Mouse (Mus musculus): ENCODE results near the gene Slc41a3. TPM values are rescaled to one million over a fixed set of nuclear protein-coding genes. Genes with fewer than 3 reads are reported as not detected.

Gene Slc41a3
- polyA plus RNA-seq, 1 experiment from 2014 or later: 43.0 TPM

DNA sequence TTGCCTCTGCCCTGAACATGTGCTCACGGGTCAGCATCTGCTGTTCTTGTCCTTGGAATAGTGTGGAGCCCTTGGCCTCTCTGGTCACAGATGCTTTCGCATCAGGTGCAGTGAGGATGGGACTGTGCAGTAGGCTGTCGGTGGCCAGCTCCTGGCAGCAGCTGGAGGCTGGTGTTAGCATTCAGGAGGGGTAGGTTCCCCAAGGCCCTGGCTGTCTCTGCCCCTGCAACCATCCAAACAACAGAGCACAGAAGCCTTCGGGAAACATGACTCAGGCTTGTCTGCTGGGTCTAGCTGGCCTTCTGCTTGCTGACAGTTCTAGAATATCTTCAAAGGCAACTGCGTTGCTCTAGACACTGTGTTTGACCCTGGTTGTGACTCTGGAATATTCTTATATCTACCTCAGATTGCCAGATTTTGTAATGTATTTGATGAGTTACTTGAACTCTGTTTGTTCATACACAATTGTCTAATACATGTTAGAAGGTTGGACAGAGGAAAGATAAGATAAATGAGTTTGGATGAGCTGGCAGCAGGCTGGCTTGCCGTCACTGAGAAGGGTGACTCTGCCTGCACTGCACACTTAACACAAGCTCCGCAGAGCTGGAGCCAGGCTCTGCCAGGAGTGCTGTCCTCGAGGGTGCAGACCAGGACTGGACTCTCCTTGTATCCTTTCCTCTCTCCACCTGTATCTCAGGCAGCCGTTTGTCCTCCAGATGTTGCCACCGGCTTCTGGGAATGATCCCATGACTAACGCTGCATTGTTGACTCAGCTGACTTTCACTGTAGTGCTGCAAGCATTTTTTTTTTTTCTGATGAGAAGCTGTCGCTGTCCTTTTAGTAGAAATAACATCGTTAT is 38.9 kb upstream of the Slc41a3 start:
- Histone ChIP-seq H3K36me3 (ENCODE audit: control insufficient read depth, insufficient read depth, low read length) (no peaks in the 10 kb centered on the region), H3K4me2 (no peak overlapping the region), H3K9ac (ENCODE audit: low read depth, low read length) (no peak overlapping the region), H3K9me3 (ENCODE audit: control insufficient read depth, low read length) (no peaks in the 10 kb centered on the region), H3K4me1 (replicated peaks; ENCODE audit: control insufficient read depth, insufficient read depth, low read length) (no peaks in the 10 kb centered on the region), H3K27me3 (replicated peaks; ENCODE audit: control insufficient read depth, insufficient read depth, low read length) (no peaks in the 10 kb centered on the region), H3K4me3 (ENCODE audit: low read depth, low read length) (no peak overlapping the region), H3K27ac (ENCODE audit: low read depth, low read length) (no peak overlapping the region)
- DNase-seq (ENCODE audit: low spot score) (no peak), ATAC-seq (replicated peaks; ENCODE audit: low FRiP score) (no peak)
- WGBS: 60% methylated on average over 13 of the region's 13 CpGs

DNA sequence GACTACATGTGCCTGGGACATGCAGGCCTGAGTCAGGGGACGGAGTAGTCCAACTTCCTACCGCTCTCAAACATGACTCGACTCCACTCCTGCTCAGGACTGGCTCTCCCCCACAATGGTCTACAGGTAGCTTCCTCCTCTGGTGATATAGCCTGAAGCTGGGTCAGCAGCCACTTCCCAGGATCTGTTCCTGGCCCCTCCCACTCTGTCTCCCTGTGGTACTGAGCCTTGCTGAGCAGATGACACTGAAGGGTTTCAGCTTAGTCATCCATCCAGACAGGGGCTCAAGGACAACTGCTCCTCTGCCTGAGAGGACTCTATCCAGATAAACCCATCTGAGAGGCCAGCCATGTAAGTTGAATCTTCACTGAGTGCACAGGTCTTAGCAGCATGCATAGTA is 37.0 kb upstream of the Slc41a3 start:
- Histone ChIP-seq H3K36me3 (ENCODE audit: control insufficient read depth, insufficient read depth, low read length) (no peaks in the 10 kb centered on the region), H3K9me3 (ENCODE audit: control insufficient read depth, low read length) (no peaks in the 10 kb centered on the region), H3K27me3 (replicated peaks; ENCODE audit: control insufficient read depth, insufficient read depth, low read length) (no peaks in the 10 kb centered on the region), H3K4me3 (ENCODE audit: low read depth, low read length) (no peak overlapping the region), H3K4me2 (no peak overlapping the region), H3K27ac (ENCODE audit: low read depth, low read length) (no peak overlapping the region), H3K9ac (ENCODE audit: low read depth, low read length) (no peak overlapping the region), H3K4me1 (replicated peaks; ENCODE audit: control insufficient read depth, insufficient read depth, low read length) (no peaks in the 10 kb centered on the region)
- 91% methylated on average over 3 of the region's 3 CpGs for WGBS
- ATAC-seq (replicated peaks; ENCODE audit: low FRiP score) (no peak), DNase-seq (ENCODE audit: low spot score) (no peak)

DNA sequence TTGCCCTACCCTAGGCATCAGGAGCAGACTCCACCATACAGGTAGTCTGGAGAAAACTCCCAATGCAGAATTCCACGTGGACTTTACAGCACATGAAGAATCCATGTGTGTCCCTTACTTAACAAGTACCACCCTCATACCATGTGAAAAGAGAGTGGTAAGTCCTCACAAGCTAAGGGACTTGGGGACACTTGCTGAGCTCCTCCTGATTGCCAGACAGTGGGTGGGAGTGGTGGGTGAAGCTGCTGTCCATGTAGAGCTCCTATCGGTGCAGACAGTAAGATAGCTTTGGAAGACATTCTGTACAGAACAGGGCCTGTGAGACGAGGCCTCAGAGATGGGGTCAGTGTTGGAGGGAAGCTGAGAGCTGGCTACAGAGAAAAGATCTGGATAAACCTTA is 36.6 kb upstream of the Slc41a3 start:
- Histone ChIP-seq H3K4me3 (ENCODE audit: low read depth, low read length) (no peak overlapping the region), H3K27ac (ENCODE audit: low read depth, low read length) (no peak overlapping the region), H3K9me3 (ENCODE audit: control insufficient read depth, low read length) (no peaks in the 10 kb centered on the region), H3K27me3 (replicated peaks; ENCODE audit: control insufficient read depth, insufficient read depth, low read length) (no peaks in the 10 kb centered on the region), H3K4me1 (replicated peaks; ENCODE audit: control insufficient read depth, insufficient read depth, low read length) (no peaks in the 10 kb centered on the region), H3K4me2 (no peak overlapping the region), H3K9ac (ENCODE audit: low read depth, low read length) (no peak overlapping the region), H3K36me3 (ENCODE audit: control insufficient read depth, insufficient read depth, low read length) (no peaks in the 10 kb centered on the region)
- 71% methylated on average over 3 of the region's 3 CpGs for WGBS
- ATAC-seq (replicated peaks; ENCODE audit: low FRiP score): no peak
- no peak for DNase-seq (ENCODE audit: low spot score)

DNA sequence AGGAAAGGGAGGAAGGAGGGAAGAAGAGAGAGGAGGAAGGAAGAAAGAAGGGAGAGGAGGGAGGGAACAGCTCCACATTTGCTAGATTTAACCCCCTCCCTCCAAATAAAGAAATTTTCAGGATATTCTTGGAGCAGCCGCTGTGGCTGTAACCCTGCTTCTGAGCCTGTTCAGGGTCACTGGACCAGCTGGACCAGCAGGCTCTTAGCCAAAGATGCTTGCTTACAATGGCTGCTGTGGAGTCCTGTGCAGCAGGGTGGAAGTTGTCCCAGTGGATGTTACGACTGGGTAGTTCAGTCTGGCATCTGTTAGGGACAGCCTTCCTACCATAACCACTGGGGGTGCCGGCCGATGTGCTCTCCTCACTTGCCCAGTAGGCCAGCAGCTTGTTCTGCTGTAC is 35.8 kb upstream of the Slc41a3 start:
- no peak for DNase-seq (ENCODE audit: low spot score)
- H3K36me3 ChIP-seq (ENCODE audit: control insufficient read depth, insufficient read depth, low read length): no peaks in the 10 kb centered on the region
- H3K27ac ChIP-seq (ENCODE audit: low read depth, low read length): no peak overlapping the region
- H3K4me1 ChIP-seq (replicated peaks; ENCODE audit: control insufficient read depth, insufficient read depth, low read length): no peaks in the 10 kb centered on the region
- H3K9me3 ChIP-seq (ENCODE audit: control insufficient read depth, low read length): no peaks in the 10 kb centered on the region
- no peak overlapping the region for H3K4me2 ChIP-seq
- no peak for ATAC-seq (replicated peaks; ENCODE audit: low FRiP score)
- no peak overlapping the region for H3K4me3 ChIP-seq (ENCODE audit: low read depth, low read length)
- H3K9ac ChIP-seq (ENCODE audit: low read depth, low read length): no peak overlapping the region
- no peaks in the 10 kb centered on the region for H3K27me3 ChIP-seq (replicated peaks; ENCODE audit: control insufficient read depth, insufficient read depth, low read length)
- WGBS: 87% methylated on average over 4 of the region's 4 CpGs

DNA sequence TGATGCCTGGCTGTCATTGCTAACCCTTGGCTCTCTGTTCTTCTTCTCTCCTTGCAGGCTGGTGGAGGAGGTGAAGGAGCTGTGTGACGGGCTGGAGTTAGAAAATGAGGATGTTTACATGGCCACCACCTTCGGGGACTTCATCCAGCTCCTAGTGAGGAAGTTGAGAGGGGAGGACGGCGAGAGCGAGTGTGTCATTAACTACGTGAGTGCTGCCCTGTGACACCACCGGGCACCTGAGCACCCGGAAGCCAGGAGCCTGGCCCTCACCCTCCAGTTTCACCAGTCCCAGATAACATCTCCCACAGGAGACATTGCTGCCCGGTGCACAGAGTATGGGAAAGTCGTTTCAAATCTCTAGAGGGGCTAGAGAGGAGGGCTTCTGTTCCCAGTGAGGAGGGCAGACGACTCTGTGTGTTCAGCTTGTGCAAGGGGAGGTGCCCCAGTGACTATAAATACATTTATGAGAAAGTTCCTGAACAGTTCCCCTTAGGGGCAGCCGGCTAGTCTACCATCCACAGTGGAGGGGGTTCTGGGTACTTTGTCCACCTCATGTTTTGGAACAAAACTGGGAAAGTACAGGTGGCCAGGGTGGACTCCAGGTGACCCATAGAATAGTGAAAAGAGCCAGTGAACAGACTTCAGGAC is 34.7 kb upstream of the Slc41a3 start:
- Histone ChIP-seq H3K27ac (ENCODE audit: low read depth, low read length) (no peak overlapping the region), H3K27me3 (replicated peaks; ENCODE audit: control insufficient read depth, insufficient read depth, low read length) (no peaks in the 10 kb centered on the region), H3K4me2 (no peak overlapping the region), H3K4me1 (replicated peaks; ENCODE audit: control insufficient read depth, insufficient read depth, low read length) (no peaks in the 10 kb centered on the region), H3K36me3 (ENCODE audit: control insufficient read depth, insufficient read depth, low read length) (no peaks in the 10 kb centered on the region), H3K9me3 (ENCODE audit: control insufficient read depth, low read length) (no peaks in the 10 kb centered on the region), H3K4me3 (ENCODE audit: low read depth, low read length) (no peak overlapping the region), H3K9ac (ENCODE audit: low read depth, low read length) (no peak overlapping the region)
- WGBS: 45% methylated on average over 12 of the region's 12 CpGs
- DNase-seq (ENCODE audit: low spot score) (no peak), ATAC-seq (replicated peaks; ENCODE audit: low FRiP score) (no peak)

DNA sequence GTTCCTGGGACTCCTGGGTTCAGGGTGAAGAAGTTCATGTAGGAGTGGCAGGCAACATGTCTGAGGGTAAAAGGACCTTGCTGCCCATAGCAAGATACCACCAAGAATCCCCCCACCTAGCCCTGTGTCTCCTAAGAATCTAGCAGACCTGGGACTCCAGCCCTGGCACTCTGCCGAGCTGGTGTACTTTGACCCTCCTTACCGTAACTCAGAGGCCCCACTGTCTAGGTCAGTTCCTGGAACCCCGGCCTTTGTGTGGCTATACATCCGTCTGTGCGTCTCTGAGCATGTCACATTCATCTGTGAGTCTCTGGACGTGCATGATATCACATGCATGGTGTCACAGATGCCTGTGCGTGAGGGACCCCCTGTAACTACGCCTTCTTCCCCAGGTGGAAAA is 34.1 kb upstream of the Slc41a3 start:
- WGBS: 70% methylated on average over 8 of the region's 8 CpGs
- H3K9me3 ChIP-seq (ENCODE audit: control insufficient read depth, low read length): no peaks in the 10 kb centered on the region
- H3K9ac ChIP-seq (ENCODE audit: low read depth, low read length): no peak overlapping the region
- H3K4me3 ChIP-seq (ENCODE audit: low read depth, low read length): no peak overlapping the region
- no peaks in the 10 kb centered on the region for H3K36me3 ChIP-seq (ENCODE audit: control insufficient read depth, insufficient read depth, low read length)
- no peak overlapping the region for H3K27ac ChIP-seq (ENCODE audit: low read depth, low read length)
- H3K27me3 ChIP-seq (replicated peaks; ENCODE audit: control insufficient read depth, insufficient read depth, low read length): no peaks in the 10 kb centered on the region
- H3K4me2 ChIP-seq: no peak overlapping the region
- ATAC-seq (replicated peaks; ENCODE audit: low FRiP score) (no peak), DNase-seq (ENCODE audit: low spot score) (no peak)
- H3K4me1 ChIP-seq (replicated peaks; ENCODE audit: control insufficient read depth, insufficient read depth, low read length): no peaks in the 10 kb centered on the region

DNA sequence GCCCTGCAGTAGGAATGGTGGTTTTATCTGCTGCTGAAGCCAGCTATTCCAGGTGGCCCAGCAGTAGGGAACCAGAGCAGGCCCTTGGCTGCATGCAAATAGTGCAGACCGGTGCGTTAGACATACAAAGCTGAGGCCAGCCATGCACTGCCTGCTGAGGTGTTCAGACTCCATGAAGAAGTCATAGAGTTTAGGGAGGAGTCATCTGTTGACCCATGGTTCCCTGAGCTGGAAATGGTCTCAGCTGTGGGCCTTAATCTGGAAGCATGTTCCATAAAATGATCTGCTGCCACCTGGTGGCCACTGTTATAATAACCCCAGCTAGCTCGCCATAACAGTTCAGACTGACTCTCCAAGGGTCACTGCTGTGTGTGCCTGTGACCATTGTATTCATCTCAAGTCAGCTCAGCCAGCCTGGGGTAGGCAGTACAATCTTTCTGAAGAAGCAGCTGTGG is 29.2 kb upstream of the Slc41a3 start:
- no peak overlapping the region for H3K9ac ChIP-seq (ENCODE audit: low read depth, low read length)
- no peak overlapping the region for H3K27ac ChIP-seq (ENCODE audit: low read depth, low read length)
- H3K27me3 ChIP-seq (replicated peaks; ENCODE audit: control insufficient read depth, insufficient read depth, low read length): no peaks in the 10 kb centered on the region
- H3K36me3 ChIP-seq (ENCODE audit: control insufficient read depth, insufficient read depth, low read length): no peaks in the 10 kb centered on the region
- H3K4me1 ChIP-seq (replicated peaks; ENCODE audit: control insufficient read depth, insufficient read depth, low read length): no peaks in the 10 kb centered on the region
- no peak overlapping the region for H3K4me3 ChIP-seq (ENCODE audit: low read depth, low read length)
- 46% methylated on average over 3 of the region's 3 CpGs for WGBS
- DNase-seq (ENCODE audit: low spot score): peak; percentile 73
- ATAC-seq (replicated peaks; ENCODE audit: low FRiP score): peak; percentile 40
- H3K9me3 ChIP-seq (ENCODE audit: control insufficient read depth, low read length): no peaks in the 10 kb centered on the region
- no peak overlapping the region for H3K4me2 ChIP-seq

DNA sequence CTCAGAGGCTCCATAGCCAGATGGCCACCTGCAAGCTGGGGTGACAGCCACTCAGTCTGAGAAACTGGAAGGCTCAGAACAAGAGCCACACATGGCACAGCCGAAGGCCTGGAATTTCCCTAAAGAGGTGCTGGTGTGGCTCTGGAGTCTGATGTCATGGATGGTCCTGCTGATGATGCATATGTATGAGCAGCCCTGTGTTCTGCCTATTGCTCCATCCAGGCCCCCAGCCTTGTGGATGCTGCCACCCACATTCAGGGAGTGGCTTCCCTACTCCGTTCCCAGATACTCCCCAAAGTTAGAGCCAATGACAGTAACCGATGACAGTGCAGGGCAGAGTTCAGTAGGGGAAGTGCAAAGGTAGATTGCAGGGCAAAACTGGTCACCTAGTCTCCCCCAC is 26.4 kb upstream of the Slc41a3 start:
- H3K27ac ChIP-seq (ENCODE audit: low read depth, low read length): no peak overlapping the region
- no peaks in the 10 kb centered on the region for H3K4me1 ChIP-seq (replicated peaks; ENCODE audit: control insufficient read depth, insufficient read depth, low read length)
- no peaks in the 10 kb centered on the region for H3K27me3 ChIP-seq (replicated peaks; ENCODE audit: control insufficient read depth, insufficient read depth, low read length)
- H3K36me3 ChIP-seq (ENCODE audit: control insufficient read depth, insufficient read depth, low read length): no peaks in the 10 kb centered on the region
- 52% methylated on average over 3 of the region's 3 CpGs for WGBS
- H3K4me2 ChIP-seq: no peak overlapping the region
- H3K4me3 ChIP-seq (ENCODE audit: low read depth, low read length): no peak overlapping the region
- DNase-seq (ENCODE audit: low spot score) (no peak), ATAC-seq (replicated peaks; ENCODE audit: low FRiP score) (peak; percentile 62)
- H3K9me3 ChIP-seq (ENCODE audit: control insufficient read depth, low read length): no peaks in the 10 kb centered on the region
- H3K9ac ChIP-seq (ENCODE audit: low read depth, low read length): no peak overlapping the region

DNA sequence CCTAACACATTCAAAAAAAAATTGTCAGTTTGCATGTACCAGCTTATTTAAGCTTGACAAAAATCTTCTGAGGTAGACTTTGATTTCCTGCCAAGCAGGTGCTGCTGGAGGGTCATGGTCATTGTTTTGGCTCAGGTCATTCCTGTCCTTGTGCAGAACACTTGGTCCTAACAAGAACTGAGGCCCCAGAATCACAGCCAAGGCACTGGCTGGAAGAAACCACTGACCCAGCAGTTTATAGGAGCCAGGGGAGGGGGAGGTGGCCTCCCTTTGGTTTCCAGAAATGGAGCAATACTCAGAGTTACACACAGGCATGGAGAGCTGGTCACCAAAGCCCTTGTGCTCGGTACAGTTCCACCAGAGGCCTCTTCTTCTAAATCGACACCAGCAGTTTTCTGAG is 22.2 kb upstream of the Slc41a3 start:
- no peaks in the 10 kb centered on the region for H3K4me1 ChIP-seq (replicated peaks; ENCODE audit: control insufficient read depth, insufficient read depth, low read length)
- no peak for DNase-seq (ENCODE audit: low spot score)
- no peak overlapping the region for H3K9ac ChIP-seq (ENCODE audit: low read depth, low read length)
- no peak overlapping the region for H3K4me3 ChIP-seq (ENCODE audit: low read depth, low read length)
- H3K36me3 ChIP-seq (ENCODE audit: control insufficient read depth, insufficient read depth, low read length): no peaks in the 10 kb centered on the region
- no peaks in the 10 kb centered on the region for H3K27me3 ChIP-seq (replicated peaks; ENCODE audit: control insufficient read depth, insufficient read depth, low read length)
- ATAC-seq (replicated peaks; ENCODE audit: low FRiP score): no peak
- WGBS: 68% methylated on average over 2 of the region's 2 CpGs
- no peaks in the 10 kb centered on the region for H3K9me3 ChIP-seq (ENCODE audit: control insufficient read depth, low read length)
- no peak overlapping the region for H3K4me2 ChIP-seq
- H3K27ac ChIP-seq (ENCODE audit: low read depth, low read length): no peak overlapping the region
